Mouse (Mus musculus) megakaryocyte, adult 5-6 weeks (primary cell): Measurements from ENCODE around the gene Ndufaf8. TPM values are rescaled to one million over a fixed set of nuclear protein-coding genes. Genes with fewer than 3 reads are reported as not detected.

Source experiments
- ATAC-seq: 2 replicates; pipeline ENCODE4 v1.8.0; 2016; ENCODE audit warnings: mild to moderate bottlenecking, inconsistent platforms; ENCODE audit not compliant: poor library complexity, severe bottlenecking
- total RNA-seq, 2 experiments: library from RNA; stranded (forward) in 1 of 2; stranded (reverse) in 1 of 2; fragments of 153-499, 151-499 nt in 1 of 2; fragments of 221-1000, 200-1000 nt in 1 of 2; gene quantifications; 2 replicates each; pipeline versions ENCODE4 v1.2.3 to v1.2.4; 2015 to 2017

Ndufaf8 gene
- total RNA-seq, 2 experiments from 2014 or later, result 11.7 to 21.6 TPM

DNA sequence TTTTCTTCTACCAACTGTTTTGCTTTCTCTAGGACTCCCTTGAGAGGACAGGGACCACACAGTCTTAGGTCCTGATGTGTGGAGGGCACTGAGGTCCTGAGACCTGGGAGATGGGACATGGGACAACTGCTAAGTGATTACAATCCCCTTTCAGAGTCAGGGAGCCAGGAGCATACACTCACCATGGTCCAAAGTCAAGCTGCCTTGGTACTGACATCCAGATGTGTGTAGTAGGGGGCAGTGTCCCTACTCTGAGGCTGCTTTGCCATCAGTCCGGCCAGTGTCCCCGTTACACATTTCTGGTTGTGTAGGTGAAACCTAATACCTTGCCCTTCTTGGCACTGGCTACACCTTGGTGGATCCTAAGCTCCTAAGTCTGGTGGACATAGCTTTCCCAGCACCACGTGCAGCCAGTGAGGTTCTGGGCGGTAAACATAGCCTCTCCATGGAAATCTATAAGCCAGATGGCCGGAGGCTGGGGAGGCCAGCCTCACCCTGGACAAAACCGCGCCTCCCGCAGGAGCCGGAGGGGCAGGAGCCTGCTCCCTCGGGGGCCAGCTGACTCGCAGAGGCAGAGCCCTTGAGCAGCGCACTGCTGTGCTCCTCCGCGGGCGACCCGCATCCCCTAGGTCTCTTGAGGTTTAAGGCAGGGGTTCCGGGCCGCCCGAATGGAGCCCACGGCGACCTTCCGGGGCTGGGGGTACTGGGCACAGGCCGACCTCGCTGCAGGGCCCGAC lies 12.7 kb upstream of the Ndufaf8 start:
- ATAC-seq, result no peak

DNA sequence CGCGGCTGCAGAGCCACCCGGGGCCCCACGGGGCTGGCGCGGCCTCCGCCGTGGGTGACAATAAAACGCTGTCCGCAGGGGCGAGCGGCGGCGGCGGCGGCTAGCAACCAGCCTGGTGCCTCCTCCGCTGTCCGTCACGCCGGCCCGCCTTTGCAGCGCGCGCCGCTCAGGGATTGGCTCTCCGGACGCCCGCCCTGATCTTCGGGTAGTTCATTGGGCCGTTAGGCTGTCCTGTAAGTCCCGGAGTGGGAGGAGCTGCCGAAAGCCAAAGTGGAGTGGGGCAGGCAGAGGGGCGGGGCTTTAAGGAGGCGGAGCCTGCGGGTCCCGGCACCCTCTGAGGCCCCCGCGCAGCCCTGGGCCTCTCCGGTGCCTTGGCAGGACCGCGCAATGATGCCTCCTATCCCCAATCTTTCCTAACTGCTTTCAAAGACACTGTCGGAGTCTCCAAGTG lies 12.0 kb upstream of the Ndufaf8 start, which contains the start of gene Cep131:
Cep131 (minus strand) TSS at position 126 of the 451 bp plus-strand sequence.
- ATAC-seq, result peak; percentile 99

DNA sequence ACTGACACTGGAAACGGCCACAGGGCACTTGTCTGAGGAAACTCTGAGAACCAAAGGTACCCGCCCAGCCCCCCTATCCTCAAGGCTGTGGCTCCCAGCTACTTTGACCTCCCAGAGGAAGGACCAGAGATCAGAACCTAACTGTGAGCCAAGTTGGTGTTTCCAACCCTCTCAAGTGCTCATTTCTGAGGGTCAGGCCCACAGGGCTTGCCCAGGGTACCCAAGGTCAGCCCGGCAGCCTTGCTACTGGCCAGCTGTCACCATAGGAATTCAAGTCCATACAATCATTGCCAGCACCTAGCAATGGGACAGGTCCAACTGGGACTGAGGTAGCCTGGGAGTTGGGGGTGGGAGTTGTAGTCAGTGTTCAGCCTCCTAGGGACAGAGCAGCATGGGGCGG lies 8.1 kb upstream of the Ndufaf8 start:
- ATAC-seq, result no peak

DNA sequence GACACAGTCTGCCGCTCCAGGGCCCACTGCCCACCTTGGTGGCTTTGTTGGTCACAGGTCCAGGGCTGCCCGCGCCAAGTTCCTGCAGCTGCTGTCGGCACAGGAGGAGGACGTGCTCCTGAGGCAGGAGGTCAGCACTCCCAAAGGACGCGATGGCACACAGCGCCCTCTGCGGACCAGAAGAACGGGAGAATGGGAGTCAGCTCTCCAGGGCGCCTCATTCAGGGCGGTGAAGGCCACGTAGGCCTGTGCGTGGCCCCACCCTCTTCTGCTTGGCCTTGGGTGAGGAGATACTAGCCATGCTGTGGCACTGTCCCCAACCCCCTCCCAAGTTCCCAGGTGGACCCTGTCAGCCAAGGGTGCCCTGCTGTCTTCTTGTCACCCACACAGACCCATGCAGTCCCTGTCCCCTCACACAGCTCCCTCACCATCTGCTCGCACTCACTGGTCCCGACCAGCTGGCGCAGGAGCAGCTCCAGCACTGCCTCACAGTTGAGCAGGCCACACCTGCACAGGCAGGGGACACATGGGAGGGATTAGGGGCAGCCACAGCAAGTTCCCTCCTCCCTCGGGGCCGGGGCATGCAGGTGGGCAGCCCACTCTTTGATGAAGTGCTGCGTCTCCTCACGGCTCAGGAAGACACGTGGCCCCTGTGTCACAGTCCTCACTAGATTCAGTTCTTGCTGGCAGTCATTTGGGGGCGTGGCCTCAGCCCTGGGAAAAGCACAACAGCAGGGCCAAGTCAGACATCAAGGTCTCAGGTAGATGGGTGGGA lies 5.7 kb upstream of the Ndufaf8 start:
- no peak for ATAC-seq

DNA sequence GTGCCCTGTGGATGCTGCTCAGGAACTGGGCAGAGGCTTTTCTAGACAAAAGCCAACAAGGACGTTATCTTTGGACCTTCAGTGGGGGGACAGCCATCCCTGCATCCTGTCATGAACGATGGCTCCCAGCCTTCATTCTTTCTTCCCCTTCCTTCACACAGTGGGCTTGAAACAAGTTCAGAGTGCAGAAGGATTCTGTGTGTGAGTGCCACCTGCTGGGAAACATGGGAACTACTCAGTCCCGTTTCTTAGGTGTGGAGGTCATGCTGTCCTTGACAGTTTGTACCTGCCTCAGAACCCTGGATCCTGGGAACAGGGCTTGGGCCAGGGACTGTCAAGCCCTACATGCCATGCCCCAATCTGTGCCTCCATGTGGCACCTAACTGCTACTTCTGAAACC lies 2.3 kb downstream of the Ndufaf8 start:
- ATAC-seq, result peak; percentile 27; the same call in 1 of the 2 replicates

DNA sequence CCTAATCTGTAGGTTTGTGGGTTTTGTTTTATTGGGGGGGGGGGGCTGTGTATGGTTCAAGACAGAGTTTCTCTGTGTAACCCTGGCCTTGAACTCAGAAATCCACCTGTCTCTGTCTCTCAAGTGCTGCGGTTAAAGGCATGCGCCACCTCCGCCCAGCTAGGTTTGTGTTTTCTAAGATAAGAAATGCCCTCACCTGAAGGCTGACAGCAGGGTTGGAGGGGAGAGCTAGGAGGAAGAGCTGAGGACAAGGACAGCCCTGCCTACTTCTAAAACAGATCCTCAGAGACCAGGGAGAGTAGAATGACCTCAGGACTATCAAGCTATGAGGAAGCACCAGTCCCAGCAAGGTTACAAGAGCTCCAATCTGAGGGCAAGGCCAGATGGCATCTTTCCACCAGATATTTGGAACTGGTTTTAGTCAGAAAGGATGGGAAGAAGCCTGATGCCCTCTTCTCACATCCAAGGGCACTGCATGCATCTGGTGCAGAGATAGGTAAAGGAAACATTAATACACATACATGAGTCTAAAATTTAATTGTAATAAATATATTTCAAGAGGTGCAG lies 4.8 kb downstream of the Ndufaf8 start:
- no peak for ATAC-seq

DNA sequence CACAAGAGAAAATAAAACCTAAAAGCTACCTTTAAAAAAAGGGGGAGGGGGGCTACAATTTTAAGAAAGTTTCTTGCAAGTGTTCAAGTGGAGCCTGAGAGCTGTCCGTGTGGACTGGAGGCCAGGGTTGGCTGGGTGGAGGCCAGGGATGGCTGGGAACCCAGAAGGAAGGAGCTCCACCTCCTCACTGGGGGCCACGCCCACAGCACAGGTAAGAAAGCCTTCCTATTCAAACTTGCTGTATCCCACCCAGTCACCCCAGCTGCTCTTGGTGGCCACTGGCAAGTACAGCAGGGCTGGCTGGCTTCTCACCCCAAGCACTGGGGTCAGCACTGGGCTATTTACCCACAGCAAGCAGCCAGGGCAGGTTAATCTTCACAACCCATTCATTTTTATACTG lies 8.3 kb downstream of the Ndufaf8 start:
- no peak for ATAC-seq

DNA sequence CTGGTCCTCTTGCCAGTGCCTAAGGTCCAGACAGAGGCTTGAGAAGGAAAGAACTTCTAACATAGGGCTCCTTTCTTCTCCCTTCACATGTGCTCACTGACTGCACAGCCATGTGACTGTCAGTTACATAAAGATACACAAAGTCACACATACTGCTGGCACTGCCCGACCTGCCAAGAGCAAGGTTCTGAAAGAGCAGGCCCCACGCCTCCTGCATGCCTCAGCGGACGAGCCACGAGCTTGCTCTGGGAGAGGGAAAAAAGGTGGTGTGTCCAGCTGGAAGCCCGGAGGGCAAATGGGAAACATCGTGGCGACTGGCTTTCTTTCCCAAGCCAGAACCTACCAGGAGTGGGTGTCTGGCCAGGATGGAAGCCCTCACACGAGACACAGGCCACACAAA lies 9.1 kb downstream of the Ndufaf8 start:
- ATAC-seq, result no peak

DNA sequence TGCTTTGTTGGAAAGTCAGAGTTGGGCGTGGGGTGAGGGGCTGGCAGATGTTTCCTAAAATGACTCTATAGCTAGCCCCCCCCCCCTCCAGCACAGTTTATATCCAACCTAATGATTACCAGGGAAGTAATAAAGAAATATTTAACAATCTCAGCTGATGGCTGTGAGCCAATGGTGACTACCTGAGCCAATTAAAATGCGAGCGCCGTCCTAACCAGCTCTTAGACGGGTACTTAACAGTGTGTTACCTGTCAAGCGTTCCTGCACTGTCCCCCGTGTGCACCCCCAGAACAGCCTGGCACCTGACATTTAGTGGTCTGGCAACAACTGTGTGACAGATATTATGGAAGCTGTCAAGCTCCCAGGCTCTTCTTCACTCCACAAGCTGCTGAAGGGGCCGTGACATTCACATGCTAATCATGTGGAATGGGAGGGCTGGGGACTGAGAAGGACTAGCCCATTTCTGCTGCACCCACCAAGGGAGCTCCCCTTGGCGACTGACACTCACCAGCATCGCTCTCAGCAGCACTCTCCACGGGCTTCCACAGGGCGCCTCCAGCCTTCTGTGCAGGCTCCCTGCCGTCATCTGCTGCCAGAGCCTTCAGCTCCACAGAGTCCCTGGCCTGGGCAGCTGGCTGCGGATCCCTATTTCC lies 11.0 kb downstream of the Ndufaf8 start:
- ATAC-seq, result no peak

DNA sequence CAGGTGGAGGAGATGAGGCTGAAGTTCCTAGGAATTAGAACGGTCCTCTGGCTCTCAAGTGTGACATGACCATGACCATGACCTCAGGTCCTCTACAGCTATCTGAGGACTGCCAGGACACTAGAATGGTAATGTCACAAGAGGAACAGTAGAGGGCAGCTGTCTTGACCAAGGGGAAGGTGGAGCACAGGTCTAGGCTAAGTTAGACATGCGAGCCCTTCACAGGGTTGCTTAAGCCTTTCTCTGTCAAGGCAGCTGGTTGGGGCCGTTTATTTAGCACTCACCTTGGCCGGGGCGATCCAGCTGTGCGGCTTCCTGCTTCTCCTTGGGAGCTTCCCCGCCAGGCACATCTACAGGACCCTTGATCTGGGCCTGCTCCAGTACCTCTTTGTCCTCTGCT lies 11.8 kb downstream of the Ndufaf8 start:
- ATAC-seq, result 0 out of 2 replicates have a peak, but pooled peaks have one; percentile 14

DNA sequence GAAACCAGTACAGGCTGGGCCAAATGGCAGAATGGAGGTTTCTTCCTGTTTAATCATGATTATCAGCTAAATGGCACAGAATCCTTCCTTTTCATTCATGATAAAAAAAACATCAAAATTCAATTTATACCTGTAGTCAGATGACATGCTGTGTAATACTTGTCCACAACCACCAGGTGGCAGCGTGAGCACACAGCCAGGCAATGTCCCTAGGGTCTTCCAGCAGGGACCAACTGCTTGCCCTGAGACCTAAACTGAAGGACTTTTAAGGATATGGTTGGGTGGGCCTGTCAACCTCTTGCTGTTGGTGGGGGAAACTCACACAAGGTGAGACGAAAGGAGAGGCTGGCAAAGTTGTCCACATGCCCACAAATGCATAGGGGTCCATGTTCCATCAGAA lies 12.3 kb downstream of the Ndufaf8 start:
- peak; percentile 67; the same call in 1 of the 2 replicates for ATAC-seq

DNA sequence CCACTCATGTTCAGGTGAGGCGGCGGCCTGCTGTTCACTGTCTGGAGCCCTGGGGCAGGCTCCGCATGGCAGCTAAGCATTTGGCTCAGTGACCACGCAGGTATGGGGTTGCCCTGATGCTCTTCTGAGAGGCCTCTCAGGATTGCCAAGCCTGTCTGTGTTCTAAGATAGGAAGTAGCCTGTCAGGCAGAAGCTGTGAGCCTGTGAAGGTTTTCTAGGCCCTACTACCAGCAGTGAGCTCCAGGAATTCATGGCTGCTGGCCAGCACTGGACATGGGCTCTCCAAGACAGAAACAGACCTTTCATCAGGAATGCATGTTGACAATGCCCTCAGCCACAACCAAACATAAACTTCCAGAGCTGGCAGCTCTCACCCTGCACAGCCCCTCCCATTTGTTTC lies 13.4 kb downstream of the Ndufaf8 start:
- no peak for ATAC-seq

DNA sequence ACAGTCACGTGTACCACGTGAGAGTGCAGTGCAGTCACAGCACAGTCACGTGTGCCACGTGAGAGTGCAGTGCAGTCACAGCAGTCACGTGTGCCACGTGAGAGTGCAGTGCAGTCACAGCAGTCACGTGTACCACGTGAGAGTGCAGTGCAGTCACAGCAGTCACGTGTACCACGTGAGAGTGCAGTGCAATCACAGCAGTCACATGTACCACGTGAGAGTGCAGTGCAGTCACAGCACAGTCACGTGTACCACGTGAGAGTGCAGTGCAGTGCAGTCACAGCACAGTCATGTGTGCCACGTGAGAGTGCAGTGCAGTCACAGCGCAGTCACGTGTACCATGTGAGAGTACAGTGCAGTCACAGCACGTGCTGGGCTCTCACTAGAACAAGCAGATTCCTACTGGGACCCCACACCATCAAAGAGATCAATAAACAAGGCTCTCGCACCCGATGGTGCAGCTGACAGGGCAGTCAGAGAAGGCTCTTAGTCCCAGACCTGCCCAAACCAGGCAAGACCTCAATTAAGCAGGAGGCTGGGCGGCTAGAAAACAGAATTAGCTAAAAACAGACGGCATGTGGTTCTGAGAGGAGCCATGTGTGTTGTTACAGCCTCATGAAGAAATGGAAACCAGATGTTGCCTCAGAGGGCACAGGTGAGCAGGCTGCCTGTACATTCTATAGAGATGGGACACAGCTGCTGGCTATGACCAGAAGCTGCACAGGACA lies 15.9 kb downstream of the Ndufaf8 start:
- no peak for ATAC-seq

DNA sequence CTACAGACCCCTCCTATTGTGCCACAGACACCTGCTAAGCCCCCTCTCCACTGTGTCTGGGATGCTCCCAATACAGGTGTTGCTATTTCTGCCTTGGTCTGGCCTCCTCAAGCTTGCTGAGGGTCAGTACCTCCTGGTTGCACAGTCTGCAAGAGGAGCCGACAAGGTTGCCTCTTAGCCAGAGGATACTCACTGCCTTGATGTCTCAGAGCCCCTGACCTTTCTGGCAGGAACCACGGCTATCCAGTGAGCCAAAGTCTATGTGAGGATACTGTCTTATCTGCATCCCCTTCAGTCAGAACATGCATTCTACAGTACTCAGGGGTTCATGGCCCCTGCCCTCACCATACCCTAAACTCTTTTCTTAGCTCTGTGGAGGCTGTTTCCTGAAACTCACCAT lies 18.9 kb downstream of the Ndufaf8 start:
- ATAC-seq, result no peak

DNA sequence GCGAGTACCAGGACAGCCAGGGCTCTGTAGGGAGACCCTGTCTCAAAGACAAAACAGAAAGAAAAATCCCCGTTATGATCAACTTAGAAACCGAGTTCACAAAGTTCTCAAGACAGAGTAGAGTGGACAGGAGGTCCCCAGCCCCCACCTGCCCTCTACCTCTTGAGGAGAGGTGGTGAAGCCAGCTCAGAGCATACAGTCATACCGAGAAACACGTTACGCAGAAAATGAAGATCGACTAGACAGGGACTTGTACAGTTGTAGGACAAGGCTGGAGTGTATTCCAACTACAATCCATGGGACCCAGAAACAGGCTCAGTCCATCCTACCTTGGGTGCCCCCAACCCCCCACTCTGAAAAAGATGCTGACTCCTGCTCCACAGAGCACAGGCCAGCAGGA lies 20.4 kb downstream of the Ndufaf8 start:
- no peak for ATAC-seq

DNA sequence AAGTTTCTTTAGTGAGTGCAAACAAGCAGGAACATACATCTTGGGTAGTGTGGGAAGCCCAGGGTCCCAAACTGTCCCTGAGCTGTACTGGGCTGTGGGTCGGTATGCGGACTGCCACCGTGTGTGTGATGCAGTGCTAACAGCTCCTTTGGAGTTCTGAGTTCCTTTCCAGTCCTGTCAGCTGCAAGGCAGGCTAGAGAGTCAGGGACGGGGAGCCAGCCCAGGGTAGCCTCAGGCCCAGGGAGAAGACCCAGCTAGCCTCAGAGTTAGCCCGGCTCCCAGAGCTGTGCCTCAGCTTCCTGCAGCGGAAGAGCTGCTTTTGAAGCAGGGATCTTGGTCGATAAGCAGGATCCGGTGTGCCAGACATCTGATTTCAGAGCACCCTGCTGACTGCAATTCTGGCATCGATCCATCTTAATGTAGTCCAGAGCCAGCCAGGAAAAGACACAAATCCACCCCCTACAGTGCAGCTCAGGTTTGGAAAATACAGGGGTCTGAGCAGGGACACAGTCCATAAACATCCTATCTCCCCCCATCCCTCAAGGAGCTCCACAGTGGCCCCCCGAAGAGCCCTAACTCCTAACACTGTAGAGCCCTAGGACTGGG lies 21.3 kb downstream of the Ndufaf8 start:
- ATAC-seq, result no peak

DNA sequence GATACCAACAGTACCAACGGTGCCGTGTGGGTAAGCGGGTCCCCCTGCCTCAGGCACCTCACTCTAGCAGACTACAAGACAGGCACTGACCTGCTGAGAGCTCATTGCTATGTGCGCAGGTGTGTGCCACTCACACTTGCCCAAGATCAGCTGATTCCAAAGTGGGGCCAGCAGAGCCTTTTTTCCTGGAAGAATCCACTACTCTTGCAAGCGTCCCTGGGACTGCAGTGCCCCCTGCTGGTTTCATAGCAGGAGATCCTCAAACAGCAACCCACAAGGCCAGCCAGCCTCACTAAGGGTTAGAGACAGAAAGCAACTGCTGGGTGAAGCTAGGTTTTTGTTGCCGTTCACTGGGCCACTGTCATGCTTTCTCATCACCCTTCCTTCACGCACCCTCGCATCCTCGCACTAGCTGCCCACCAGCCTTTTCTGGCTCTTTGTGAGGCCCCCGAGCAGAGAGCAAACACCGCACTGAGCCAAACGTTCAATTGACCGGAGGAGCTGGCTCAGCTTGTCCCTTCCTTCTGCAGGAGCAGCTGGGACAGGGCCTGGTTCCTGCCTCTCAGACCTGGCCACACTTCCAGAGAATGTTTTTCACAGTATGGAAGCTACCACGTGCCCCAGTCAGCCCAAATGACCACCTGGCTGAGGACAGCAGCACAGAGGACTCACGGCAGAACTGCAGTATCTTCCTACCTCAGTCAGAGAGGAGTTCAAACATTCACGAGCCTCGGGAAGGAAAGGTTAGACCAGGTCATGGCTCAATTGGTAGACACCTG lies 22.1 kb downstream of the Ndufaf8 start:
- ATAC-seq, result peak; percentile 35; the same call in 1 of the 2 replicates

DNA sequence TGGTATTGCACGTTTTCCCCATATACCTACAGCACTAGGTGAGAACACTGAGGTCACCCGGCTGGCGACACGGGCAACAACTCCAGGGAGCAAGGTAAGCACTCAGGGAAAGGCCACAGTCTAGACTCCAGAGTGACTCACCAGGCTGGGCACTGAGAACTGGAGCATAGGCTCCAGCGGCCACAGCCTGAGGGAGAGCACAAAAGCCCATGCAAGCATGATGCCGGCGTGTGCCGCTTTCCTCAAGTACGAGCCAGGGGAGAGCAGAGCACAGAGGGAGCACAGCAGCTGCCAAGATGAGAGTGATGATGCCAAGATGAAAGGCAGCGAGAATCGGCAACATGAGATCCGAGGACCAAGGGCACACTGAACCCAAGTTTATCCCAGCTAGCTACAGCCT lies 23.4 kb downstream of the Ndufaf8 start:
- no peak for ATAC-seq

DNA sequence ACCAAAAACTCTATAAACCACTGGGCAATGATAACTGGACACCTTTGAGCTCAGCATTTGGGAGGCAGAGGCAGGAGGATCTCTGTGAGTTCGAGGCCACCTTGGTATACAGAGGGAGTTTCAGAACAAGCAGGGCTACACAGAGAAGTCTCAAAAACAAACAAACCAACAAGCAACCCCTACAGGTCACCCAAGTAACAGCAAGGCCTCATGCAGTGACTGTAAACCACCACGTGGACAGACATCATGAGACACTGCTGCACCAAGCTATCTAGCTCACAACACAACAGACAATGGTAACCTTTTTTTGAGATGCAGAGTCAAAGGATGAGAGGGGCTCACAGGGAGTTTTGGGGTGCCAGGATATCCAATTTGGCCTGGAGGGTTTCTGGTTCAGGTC lies 28.1 kb downstream of the Ndufaf8 start:
- no peak for ATAC-seq
